Mouse (Mus musculus) liver, adult 2 months (tissue): ENCODE results near the gene Syn3.
"Not testable (repeated sequence)": the region's sequence is repeated elsewhere in the genome, so short reads cannot be mapped to it uniquely, and the experiment has no call there.

Experiments
- CTCF ChIP-seq: fragments of 200-500 bp; IDR thresholded peaks from 2 replicates; pipeline ENCODE4 v1.5.1; 2011; ENCODE audit warnings: low read depth, low read length, control low read depth
- POLR2A ChIP-seq: fragments of 200-500 bp; IDR thresholded peaks from 2 replicates; pipeline ENCODE4 v1.6.1; 2011; ENCODE audit warnings: low read length, control low read depth; ENCODE audit not compliant: insufficient read depth; ENCODE audit errors: extremely low read depth

DNA sequence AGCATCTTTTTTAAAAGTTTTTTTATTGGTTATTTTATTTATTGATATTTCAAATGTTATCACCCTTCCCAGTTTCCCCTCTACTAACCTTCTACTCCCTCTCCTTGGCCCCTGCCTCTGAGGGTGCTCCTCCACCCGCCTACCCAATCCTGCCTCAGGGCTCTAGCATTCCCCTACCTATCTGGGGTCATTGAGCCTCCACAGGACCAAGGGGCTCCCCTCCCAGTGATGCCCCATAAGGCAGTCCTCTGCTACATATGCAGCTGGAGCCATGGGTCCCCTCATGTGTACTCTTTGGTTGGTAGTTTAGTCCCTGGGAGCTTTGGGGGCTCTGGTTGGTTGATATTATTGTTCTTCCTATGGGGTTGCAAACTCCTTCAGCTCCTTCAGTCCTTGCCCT, 471.9 kb downstream of the Syn3 start:
- TF ChIP-seq POLR2A, CTCF: not testable (repeated sequence)
